Mouse (Mus musculus): Measurements from ENCODE around the gene Gm21915.

The Gm21915 gene

DNA sequence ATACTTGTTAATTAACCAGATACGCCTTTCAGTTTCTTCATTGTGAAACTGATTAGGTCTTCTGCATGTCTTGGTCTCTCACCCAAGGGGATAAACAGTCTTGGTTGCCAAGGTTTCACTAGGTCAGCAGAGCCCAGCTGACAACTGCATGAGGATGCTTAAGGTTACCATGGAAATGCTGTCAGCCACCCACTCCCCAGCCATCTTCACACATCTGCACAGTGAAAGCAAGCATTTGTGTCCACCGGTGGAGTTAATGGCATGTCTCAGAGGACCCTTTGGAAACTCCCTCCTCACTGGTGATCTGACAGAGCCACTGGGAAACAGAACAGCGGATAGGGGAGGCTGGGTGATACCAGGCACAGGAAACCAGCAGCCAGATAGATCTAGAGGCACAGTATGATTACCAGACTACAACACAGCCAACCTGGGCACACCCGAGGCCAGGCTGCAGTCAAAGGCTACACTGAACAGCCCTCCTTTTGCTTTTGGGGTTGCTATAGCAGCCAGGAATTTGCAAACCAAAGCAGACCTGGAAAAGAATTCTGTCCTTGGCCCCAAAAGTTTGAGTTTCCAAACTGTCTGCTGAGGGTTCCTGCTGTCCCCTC, 1.0 kb downstream of the Gm21915 start:
- no peak for DNase-seq

DNA sequence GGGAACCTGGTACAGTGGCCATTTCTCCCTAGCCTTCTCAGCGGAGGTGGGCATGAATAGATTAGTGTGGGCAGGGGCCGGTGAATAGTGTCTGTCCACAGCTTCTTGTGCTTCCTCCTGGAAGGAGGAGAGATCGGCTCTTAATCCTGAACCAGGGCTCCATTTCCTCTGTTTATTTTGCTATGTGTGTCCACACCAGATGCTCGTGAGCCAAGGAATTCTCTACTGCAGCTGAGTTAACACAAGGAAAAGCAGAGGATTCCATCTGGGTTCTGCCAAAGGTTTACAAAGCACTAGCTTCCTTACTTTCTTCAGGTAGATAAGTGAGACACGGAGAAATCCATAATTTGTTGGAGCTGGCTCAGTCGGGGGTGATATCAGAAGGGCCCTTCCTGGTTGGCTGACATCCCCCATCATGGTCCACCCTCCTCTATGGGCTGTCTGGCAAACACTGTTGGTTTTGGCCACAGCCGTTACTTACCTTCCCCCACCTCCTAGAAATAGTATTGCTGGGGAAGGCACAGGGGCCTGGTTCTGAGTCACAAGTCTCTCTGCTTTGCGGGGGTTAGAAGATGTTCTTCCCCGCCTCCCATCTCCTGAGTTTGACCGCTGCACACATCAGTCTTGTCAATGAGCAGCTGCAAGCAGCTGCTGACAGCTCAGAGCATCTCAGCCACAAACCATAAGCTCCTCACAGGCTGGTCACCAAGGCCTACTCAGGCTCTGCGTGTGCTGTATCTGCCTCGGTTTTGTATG, 5.0 kb downstream of the Gm21915 start:
- no peak for DNase-seq

DNA sequence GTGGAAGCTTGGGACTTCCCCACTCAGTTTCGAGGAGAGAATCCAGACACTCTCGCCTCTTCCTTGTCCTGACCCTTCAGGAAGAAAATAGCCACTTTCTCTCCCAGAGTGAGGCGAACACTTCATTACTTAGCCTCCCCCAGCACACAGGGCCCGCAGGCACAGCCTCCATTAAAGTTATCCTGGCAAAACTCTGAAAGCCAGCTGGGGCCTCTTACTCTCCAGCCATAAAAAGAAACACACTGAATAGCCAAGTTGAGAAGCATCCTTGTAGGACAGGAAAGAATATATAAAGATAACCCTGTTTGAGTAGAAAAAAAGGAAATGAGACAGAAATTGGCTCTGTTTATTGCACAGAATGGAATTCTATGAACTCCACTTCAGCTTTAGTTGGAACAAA, 8.2 kb downstream of the Gm21915 start:
- DNase-seq = no peak

DNA sequence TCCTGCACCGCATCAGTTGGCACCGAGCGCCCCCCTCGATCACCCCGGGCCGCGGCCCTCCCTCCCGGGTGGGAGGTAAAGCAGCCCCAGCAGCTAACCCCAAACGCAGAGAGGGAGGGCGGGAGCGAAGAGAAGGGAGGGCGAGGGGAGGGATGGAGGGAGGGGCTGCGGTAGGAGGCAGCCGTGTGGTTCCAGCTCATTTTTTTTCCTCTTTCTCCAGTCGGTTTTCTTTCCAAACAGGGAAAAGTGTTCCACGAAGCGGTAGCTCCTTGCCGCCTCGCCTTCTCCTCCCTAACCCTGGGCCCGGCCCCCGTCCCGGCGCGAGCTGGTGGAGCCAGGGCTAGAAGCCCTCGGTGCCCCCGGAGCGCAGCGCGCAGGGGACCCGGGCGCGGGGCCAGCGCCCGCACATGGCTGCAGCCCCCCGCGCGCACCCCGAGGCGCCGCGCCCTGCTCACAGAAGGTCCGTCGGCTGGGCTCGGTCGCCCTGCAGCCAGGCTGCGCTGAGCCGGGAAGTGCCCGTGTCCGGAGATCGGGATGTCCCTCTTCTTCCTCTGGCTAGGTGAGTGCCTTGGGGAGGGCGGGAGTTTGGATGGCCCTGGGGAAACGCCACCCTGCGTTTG, 15.5 kb downstream of the Gm21915 start, which contains the start of gene Clmp:
Gene Clmp (plus strand): TSS at position 162 of the 620 bp plus-strand sequence.
- no peak for DNase-seq

DNA sequence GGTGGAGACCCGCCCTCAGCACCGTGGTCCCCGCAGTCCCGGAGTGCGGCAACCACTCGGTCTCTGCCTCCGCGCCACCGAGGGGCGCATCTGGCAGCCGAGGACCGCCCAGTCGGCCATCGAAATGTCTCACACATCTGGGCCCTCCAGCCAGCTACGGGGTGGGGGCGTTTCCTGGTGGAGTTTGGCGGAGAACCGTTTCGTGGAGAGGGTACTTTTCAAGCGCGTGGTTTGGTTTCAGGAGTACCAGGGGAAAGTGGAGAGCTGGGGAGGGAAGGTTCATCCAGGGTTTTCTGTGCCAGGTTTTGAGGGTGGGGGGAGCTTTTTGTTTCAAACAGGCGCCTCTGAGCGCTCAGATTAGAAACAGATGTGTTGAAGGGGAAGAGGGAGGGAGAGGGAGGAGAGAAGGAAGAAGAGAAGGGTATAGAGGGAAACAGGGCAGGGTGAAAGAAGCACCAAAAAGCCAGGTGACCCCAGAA, 16.0 kb downstream of the Gm21915 start:
- no peak for DNase-seq

DNA sequence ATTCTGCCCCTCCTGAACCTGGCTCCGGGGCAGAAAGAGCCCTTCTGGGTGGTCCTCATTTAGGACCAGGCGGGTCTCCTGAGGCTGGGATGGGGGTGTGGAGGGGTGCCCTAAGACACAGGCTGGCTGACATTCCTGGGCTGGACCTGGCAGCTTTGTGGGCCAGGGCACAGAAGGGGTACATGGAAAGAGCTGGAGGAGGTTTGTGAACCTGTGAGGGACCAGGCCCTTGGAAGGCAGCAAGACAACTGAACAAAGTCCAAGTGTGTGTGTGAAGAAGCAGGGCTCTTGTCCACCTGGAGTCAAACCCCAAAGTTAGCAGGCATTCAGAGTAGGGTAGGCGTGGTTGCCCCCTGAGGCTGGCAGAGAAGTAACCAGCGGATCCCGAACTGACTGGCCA, 16.6 kb downstream of the Gm21915 start:
- no peak for DNase-seq

DNA sequence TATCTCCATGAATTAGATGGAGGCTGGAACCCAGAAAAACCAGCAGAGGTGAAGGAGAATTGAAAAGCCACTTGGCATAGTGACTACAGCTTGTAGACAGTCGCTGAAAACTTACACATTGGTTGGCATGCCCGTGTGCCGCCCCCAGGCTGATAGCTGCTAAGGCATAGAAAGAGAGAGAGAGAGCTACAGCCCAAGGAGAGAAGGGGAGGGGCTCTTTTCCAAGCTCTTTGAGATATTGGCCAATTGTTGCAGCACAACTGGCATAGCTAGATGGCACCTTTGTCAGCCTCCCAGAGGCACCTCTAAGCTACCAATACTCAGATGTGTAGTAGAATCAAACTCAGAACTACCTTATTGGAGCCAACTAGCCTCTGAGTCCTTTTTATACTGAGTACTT, 17.1 kb downstream of the Gm21915 start:
- no peak for DNase-seq

DNA sequence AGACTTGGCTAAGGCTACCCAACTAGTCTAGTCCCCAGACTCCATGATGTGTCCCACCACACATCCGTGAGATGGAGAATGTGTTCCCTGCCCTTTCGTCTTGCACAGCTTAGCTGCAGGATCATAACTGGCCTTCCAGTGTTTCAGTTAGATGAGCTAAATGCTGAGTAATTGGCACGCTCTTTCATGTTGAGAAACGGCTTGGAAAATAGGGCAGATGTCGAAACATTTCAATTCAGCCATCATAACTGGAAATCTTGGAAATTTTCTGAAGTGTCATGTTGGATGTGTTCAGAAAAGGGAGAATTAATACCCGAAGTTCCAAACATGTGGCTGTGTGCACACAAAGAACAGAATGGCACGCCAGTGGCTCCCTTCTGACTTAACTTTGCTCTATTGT, 20.1 kb downstream of the Gm21915 start:
- DNase-seq = no peak

DNA sequence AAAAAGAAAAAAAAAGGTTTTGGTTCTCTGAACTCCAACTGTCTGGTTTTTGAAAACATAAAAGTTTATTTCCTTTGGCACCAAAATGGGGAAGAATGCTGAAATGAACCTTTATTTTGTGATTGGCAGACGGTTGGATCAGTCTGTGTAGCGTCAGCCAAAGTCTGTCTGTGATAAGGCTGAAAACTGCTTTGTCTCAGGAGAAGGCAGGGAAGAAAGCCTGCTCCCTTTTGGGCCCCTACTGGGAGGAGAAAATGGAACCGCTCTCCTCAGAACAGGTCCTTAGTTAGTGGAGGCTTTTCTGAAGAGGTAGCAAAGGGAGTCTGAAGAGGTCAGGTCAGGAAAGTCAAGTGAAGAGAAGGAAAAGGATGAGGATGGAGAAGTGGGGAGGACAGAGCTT, 22.6 kb downstream of the Gm21915 start:
- DNase-seq = no peak

DNA sequence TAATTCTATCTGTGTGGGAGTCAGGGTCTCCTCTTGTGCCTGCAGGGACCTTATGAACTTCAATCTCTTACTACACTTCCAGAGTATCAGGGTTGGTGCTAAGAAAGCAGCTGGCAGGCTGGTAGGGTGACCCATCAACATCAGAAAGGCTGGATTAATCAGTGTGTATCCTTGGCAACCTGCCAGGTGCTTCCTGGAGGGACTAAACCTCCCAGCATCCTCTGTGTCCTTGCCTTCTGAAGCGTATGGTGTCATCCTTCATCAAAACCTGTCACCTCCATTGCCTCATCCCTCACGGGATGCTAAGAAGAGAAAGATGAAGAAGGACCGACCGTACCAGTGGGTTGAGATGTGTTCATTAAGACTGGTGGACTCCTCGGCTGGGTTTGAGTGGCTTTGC, 23.4 kb downstream of the Gm21915 start:
- no peak for DNase-seq

DNA sequence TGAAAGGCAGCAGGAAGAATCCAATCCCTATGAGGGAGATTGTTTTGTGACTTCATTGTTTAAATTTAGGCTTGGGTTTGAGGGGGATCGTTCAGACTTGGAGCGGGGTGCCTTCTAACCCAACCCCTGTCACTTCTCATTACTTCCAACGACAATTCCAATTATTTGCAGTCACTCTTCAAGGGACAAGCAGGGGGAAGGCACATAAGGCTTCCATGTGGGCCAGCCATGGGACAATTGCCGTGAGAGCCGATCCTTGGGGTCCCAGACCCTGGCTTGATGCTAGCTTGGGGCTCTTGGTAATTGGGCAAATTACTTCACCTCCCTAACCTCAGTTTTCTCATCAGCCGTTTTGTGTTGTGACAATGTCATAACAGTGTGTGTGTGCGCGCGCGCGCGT, 23.9 kb downstream of the Gm21915 start:
- no peak for DNase-seq

DNA sequence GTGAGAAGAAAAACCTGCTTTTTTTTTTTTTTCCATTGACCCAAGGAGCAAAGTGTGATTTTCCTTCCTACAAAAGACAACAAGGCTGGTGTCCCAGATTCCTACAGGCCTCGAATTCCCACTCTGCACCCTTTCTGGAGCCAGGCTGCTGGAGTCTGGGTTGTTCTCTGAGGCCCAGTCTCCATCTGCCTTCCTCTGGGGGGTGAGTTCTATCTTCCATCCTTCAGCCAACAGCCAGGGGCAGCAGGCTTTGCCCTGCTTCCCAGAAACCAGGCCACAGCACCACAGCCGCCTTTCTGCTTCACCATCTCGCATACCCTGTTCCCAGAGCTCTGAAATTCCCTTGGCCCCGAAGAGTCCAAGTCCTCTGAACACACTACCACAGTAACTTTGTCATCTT, 25.7 kb downstream of the Gm21915 start:
- no peak for DNase-seq

DNA sequence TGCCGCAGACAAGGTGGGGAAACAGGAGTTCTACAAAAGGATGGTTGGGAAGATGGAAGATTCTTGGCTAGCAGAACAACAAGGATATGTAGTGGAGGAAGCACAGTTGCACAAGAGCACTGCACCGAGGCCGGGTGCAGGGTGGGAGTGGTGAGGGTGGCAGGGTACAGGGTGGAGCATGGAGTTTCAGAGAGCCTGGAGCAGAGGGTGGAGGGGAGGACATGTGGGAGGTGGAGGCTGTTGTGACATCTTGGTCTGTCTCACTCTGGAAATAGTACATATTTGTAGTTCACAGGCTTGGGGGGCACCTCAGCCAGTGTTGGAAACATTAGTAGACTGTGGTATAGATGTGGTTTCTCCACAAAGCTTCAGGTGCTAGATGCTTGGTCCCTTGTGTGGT, 28.8 kb downstream of the Gm21915 start:
- peak; percentile 66 for DNase-seq

DNA sequence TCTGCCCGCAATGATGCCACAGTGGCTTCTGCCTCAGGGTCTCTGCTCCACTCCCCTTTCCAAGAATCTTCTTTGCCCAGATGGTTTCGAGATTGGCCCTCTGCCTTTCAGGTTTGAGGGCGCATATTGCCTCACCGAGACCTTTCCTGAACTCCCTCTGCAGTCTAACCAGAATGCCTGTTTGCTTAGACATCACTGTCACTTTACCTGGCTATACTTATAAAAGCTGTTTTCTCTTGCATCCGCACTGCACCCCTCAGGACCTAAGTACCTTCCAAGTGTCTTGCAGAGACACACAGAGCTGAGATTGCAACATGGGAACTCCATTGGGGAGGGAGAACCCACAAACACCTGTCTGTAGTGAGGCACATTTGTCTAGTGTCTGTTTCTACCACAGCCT, 29.8 kb downstream of the Gm21915 start:
- DNase-seq = no peak

DNA sequence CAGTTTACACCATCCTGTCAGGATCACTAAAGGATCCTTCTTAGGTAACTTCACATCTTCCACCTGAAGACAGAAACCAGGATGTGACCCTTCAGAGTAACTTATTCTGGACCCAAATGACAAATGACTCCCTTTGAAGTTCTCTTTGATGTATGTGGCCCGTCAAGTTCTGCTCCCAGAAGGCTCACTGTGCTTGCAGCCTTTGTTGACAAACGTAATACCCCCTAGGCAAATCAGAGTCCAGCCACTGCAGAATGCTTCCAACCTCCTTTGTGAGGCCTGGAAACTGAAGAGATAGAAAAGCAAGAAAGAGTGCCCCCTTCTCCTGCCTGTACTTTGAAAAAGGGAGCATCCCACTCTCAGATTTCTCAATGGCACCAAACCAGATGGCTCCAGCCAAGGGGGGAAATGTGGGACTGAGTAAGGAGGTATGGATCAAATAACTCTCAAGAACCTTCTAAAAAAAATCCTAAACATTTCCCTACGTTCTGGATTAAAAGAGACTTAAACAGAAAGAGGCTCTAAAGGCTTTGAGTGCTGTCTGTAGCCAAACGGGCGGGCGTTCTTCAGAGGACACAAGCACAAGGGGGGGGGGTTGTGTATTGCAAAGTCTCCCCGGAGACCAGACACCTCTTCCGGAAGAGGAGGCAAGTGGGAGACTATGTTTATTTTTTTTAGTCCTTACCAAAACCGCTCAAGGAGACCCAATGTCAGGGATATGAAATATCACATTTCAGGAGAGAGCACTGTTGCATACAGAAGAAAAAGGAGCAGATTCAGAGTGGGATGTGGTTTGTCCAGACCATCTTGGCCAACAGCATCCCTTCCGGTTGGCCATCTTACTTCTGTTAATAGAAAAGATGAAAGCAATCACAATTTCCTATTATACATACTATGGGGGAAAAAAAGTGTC, 34.2 kb downstream of the Gm21915 start:
- no peak for DNase-seq

DNA sequence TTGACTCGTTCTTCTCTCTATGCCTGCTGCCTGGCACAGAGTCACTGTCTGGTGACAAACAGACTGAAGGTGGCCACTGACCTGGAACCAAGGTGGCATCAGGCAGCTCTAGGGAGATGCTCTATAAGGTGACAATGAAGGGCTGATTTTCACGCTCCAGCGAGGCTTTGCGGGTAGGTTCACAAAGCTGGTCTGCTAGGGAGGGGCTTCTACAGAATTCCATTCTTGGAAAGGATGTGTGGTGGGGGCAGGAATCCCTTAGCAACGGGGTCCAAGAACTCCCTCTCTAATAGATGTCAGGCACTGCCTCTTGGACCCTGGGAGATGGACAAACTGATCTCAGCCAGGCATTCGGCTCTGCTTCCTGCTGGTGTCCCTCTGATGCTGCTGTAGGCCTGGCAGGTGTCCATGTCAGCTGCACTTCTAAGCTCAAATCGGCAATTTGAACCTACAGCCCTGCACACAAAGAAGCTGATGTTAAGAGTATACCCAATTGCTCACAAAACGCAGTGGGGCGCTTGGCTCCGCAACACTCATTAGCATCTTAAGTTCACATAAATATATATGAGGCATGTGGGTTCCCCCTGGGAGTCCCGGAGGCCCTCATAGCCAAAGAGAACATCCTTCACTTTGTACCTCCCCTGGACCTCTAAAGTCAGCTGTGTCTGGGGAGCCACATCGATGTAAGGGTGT, 38.2 kb downstream of the Gm21915 start:
- no peak for DNase-seq

DNA sequence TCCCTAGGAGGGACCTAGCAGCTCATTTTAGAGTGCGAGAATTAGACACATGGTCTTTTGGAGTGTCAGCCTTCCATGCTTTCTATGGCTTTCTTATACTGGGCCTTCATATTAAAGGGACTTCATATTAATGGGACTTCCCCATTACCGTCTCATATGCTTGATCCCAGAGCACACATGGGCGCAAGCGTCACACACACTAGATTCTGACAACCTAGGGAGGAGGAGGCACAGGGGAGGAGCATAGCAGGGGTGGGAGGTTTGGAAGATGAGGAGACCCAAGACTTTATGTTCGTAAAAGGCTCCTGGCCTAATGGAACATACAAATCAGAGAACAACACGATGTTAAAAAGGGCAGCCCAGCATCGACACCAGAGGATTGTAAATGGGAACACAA, 38.7 kb downstream of the Gm21915 start:
- DNase-seq = no peak

DNA sequence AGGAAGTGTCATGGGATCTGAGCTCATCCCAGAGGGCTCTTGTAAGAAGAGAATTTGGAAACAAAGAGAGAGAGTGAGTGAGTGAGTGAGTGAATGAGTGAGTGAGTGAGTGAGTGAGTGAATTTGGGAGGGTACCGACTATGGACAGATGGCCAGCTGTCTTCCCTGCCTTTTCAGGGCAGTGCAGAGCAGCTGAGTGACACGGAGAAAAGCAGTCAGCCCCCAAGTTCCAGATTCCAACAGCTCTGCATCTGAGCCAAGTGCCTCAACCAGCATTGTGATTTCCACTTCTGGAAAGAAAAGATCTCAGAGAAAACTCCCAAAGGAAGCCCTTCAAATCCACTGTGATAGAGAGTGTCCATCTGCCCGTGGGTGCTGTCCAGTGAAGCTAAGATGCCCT, 39.2 kb downstream of the Gm21915 start:
- no peak for DNase-seq

DNA sequence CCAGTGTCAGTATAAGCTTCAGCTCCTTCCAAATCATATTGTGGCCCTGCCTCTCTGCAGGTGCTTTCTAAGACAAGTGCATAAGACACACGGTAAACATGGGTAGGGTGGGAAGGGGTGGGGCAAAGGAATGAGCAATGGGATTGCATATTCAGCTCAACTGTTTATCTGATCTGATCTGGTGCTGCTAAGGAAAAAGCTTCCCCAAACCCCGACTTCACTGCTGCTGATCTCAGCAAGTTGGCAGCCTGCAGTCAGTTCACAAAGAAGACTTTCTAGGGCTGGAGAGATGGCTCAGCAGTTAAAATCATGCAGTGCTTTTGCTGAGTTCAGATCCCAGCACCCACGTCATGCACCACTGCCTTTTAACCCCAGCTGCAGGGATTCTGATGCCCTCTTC, 39.6 kb downstream of the Gm21915 start:
- no peak for DNase-seq

DNA sequence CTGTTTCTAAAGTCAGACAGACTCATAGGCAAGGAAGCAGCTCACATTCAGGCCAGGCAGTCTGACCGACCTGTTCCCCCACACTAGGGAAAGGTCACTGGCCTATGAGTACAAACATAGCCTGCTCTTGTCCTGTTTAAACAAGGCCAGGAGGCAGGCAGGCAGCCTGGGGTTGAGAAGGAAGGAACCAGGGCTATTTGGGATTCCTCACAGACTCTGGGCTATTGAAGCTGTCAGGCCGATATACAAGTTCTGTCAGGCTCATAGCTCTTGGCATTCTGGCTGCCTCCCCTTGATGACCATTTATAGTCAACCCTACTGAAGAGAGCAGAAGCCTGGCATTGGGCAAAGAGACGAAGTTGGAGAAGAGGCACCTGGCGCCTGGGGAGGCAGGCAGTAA, 41.2 kb downstream of the Gm21915 start:
- no peak for DNase-seq

DNA sequence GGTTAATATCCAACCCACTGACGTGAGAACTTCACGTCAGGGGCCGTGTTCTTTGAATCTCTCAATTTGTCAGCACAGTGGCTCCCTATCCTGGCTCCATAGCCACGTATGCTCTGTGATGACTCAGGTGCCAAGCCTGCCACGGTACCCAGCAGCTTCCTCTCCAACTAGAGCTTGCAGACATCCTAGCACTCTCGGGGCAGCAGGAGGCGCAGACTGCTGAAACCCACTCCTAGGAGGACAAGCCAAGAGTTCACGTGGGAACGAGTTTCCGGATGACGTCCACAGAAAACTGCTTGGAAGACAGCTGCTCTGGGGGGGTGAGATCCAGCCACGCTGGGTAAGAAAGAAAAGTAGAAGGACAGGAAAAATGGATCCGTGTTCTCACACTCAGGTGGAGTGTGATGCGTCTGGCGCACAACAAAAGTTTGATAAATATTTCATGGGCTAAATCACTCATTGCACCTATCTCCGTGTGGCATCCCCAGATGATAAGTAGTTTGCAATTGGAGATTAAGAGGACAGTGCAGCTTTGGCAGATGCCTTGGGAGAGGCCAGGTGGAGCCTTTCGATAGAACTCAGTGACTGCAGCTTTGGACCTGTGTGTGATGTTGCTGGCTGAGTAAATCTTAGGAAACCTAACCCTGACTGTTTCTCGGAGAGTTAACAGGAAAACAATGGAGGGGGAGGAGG, 46.9 kb downstream of the Gm21915 start:
- DNase-seq = peak; percentile 58

DNA sequence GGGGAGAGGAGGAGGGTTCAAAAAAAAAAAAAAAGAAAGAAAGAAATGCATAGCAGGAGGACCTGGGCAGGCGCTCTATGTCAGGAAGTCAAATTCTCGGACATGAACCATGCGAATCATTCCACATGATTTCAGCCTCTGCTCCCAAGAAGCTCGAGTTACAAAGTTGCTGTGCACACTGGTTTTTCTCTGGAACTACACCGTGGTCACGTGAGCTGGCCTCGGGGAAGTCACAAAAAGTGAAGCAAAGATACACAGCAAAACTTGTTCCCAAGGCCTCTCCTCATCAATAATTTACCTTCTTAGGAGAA, 47.4 kb downstream of the Gm21915 start:
- DNase-seq = no peak
